Comparison of ENCODE assay signal across 8 mouse cellular contexts in genomic region chr12:12938361-12938760, GRCm38 (mm10). TPM values are rescaled to one million over a fixed set of nuclear protein-coding genes. Genes with fewer than 3 reads are reported as not detected.
DNase-seq lines count a peak whose midpoint lies in the region; ATAC-seq and TF ChIP-seq lines count a peak whose summit lies in the region.

No protein-coding gene starts in this region.

- ATAC-seq in embryonic facial prominence, embryonic 12.5 days (ENCODE audit: insufficient number of reproducible peaks, insufficient read depth, low FRiP score, low TSS enrichment) = no peak
- ATAC-seq in limb, embryonic 12.5 days (ENCODE audit: insufficient number of reproducible peaks, insufficient read depth, low FRiP score, low TSS enrichment, low read depth) = no peak
- no peak for ATAC-seq in midbrain, embryonic 16.5 days

- peak overlapping the region; percentile 93 for H3K4me2 ChIP-seq in embryonic facial prominence, embryonic 12.5 days (replicated peaks)
- peak overlapping the region; percentile 94 for H3K4me2 ChIP-seq in limb, embryonic 12.5 days
- H3K4me2 ChIP-seq in midbrain, embryonic 16.5 days (ENCODE audit: low read length) = peak overlapping the region; percentile 90

- intact Hi-C loops in heart, adult 2 months (cut with DNase I) = loop anchor here (2.0 to 5.0 kb wide), 2 partner anchors 179 to 206 kb away; no protein-coding TSS in a partner anchor

- peak overlapping the region; percentile 93 for H3K27ac ChIP-seq in embryonic facial prominence, embryonic 12.5 days
- H3K27ac ChIP-seq in heart, adult 2 months = peak overlapping the region; percentile 36; the same call in 1 of the 2 replicates
- peak overlapping the region; percentile 79 for H3K27ac ChIP-seq in kidney, adult 2 months (ENCODE audit: insufficient read depth, low read depth, low read length)
- peak overlapping the region; percentile 95; the same call in 1 of the 2 replicates for H3K27ac ChIP-seq in limb, embryonic 12.5 days
- peak overlapping the region; percentile 80 for H3K27ac ChIP-seq in midbrain, embryonic 16.5 days (ENCODE audit: low read length)

- 2% methylated on average over 7 of the region's 7 CpGs for WGBS in embryonic facial prominence, embryonic 12.5 days
- WGBS in heart, adult 2 months = 6% methylated on average over 7 of the region's 7 CpGs
- 5% methylated on average over 7 of the region's 7 CpGs for WGBS in kidney, adult 2 months
- 3% methylated on average over 7 of the region's 7 CpGs for WGBS in limb, embryonic 12.5 days
- under 1% methylated on average over 7 of the region's 7 CpGs for WGBS in midbrain, embryonic 16.5 days

- no peaks in the 10 kb centered on the region for H3K79me2 ChIP-seq in heart, adult 2 months (replicated peaks; ENCODE audit: control insufficient read depth, insufficient read depth, low read length)

- TF ChIP-seq EP300 in heart, adult 2 months (IDR thresholded peaks at IDR 0.05; ENCODE audit: insufficient read depth, low read depth, low read length) = 0 out of 2 replicates have a peak, but pooled peaks have one; percentile 43

- peak; percentile 67 for DNase-seq in testis, postnatal 14 days (ENCODE audit: low spot score)
- no peak for DNase-seq in testis, postnatal 10 days (ENCODE audit: low spot score)
- DNase-seq in heart, adult 2 months = peak; percentile 46 to 70
- DNase-seq in kidney, adult 2 months = peak; percentile 91
- DNase-seq in natural killer cell, adult 2 months (ENCODE audit: low spot score in 2 of 2) = no peak

- no peaks in the 10 kb centered on the region for H3K27me3 ChIP-seq in embryonic facial prominence, embryonic 12.5 days
- no peaks in the 10 kb centered on the region for H3K27me3 ChIP-seq in heart, adult 2 months (ENCODE audit: control insufficient read depth, insufficient read depth, low read length)
- H3K27me3 ChIP-seq in kidney, adult 2 months (replicated peaks; ENCODE audit: control insufficient read depth, insufficient read depth, low read length) = no peaks in the 10 kb centered on the region
- H3K27me3 ChIP-seq in limb, embryonic 12.5 days = no peaks in the 10 kb centered on the region
- no peaks in the 10 kb centered on the region for H3K27me3 ChIP-seq in midbrain, embryonic 16.5 days (ENCODE audit: control insufficient read depth, insufficient read depth, low read depth, low read length)

- H3K4me1 ChIP-seq in embryonic facial prominence, embryonic 12.5 days = peaks cover 20% of the 10 kb centered on the region
- peaks cover 1% of the 10 kb centered on the region for H3K4me1 ChIP-seq in heart, adult 2 months (ENCODE audit: control insufficient read depth, insufficient read depth, low read length)
- H3K4me1 ChIP-seq in kidney, adult 2 months (ENCODE audit: control insufficient read depth, insufficient read depth, low read length) = peaks cover 5% of the 10 kb centered on the region; the same call in 1 of the 2 replicates
- H3K4me1 ChIP-seq in limb, embryonic 12.5 days (replicated peaks) = peaks cover 39% of the 10 kb centered on the region
- H3K4me1 ChIP-seq in midbrain, embryonic 16.5 days (ENCODE audit: control insufficient read depth, insufficient read depth, low read length) = peaks cover 11% of the 10 kb centered on the region

- TF ChIP-seq CTCF in heart, adult 2 months (IDR thresholded peaks at IDR 0.05) = no peak
- no peak for TF ChIP-seq CTCF in kidney, adult 2 months (conservative IDR thresholded peaks at IDR 0.05; ENCODE audit: insufficient read depth, insufficient read length, low read depth, low read length)

- peak overlapping the region; percentile 90 for H3K9ac ChIP-seq in embryonic facial prominence, embryonic 12.5 days
- H3K9ac ChIP-seq in heart, adult 2 months (ENCODE audit: low read depth, low read length) = peak overlapping the region; percentile 90
- H3K9ac ChIP-seq in limb, embryonic 12.5 days (replicated peaks) = peak overlapping the region; percentile 87
- H3K9ac ChIP-seq in midbrain, embryonic 16.5 days (ENCODE audit: low read depth, low read length) = peak overlapping the region; percentile 94

- H3K9me3 ChIP-seq in embryonic facial prominence, embryonic 12.5 days = no peaks in the 10 kb centered on the region
- no peaks in the 10 kb centered on the region for H3K9me3 ChIP-seq in limb, embryonic 12.5 days
- no peaks in the 10 kb centered on the region for H3K9me3 ChIP-seq in midbrain, embryonic 16.5 days (replicated peaks; ENCODE audit: control insufficient read depth, low read length, poor library complexity, severe bottlenecking)

- peaks cover 19% of the 10 kb centered on the region for H3K36me3 ChIP-seq in embryonic facial prominence, embryonic 12.5 days
- H3K36me3 ChIP-seq in heart, adult 2 months (ENCODE audit: control insufficient read depth, insufficient read depth, low read length) = no peaks in the 10 kb centered on the region
- H3K36me3 ChIP-seq in kidney, adult 2 months (ENCODE audit: control insufficient read depth, insufficient read depth, low read length) = no peaks in the 10 kb centered on the region; the same call in 1 of the 2 replicates
- peaks cover 38% of the 10 kb centered on the region for H3K36me3 ChIP-seq in limb, embryonic 12.5 days
- peaks cover 17% of the 10 kb centered on the region for H3K36me3 ChIP-seq in midbrain, embryonic 16.5 days (ENCODE audit: control insufficient read depth, insufficient read depth, low read length)

- TF ChIP-seq POLR2A in heart, adult 2 months (IDR thresholded peaks at IDR 0.05; ENCODE audit: insufficient read depth, low read depth, low read length) = no peak
- TF ChIP-seq POLR2A in kidney, adult 2 months (IDR thresholded peaks at IDR 0.05; ENCODE audit: low read depth, low read length) = no peak

- peak overlapping the region; percentile 81 for H3K4me3 ChIP-seq in embryonic facial prominence, embryonic 12.5 days
- peak overlapping the region; percentile 80 for H3K4me3 ChIP-seq in heart, adult 2 months
- peak overlapping the region; percentile 81 for H3K4me3 ChIP-seq in kidney, adult 2 months (ENCODE audit: insufficient read depth, low read depth, low read length)
- H3K4me3 ChIP-seq in limb, embryonic 12.5 days (replicated peaks) = peak overlapping the region; percentile 80
- peak overlapping the region; percentile 73 for H3K4me3 ChIP-seq in midbrain, embryonic 16.5 days (ENCODE audit: low read depth, low read length)

RNA-seq across cellular contexts. Expression of gene Mycn, which starts 3.4 kb away (rescaled TPM):
- 72.0 and 73.7 TPM in 2 replicates for polyA plus RNA-seq in embryonic facial prominence, embryonic 12.5 days (2016; fragmentation: Nextera tagmentation; extraction: Ambion mirVana)
- 1 to 10 TPM; 1.8 to 1.9 TPM for total RNA-seq in heart, adult 2 months (2021)
- polyA plus RNA-seq in heart, adult 2 months (2012; rRNA removed) = 3.1 and 4.7 TPM in 2 replicates
- 2.4 and 2.8 TPM in 2 replicates for polyA plus RNA-seq in kidney, adult 2 months (2012; rRNA removed)
- polyA plus RNA-seq in limb, embryonic 12.5 days (2016; fragmentation: Nextera tagmentation; extraction: Ambion mirVana) = 115 and 129 TPM in 2 replicates
- polyA plus RNA-seq in midbrain, embryonic 16.5 days (2015; fragmentation: Nextera tagmentation; extraction: Ambion mirVana) = 56.2 and 66.4 TPM in 2 replicates

Comparison
In these comparisons a context has a peak if more than half of its experiments do, and no peak if none do; other contexts are left out.
1. DNase-seq: peak in testis, postnatal 14 days (single experiment), heart, adult 2 months (2 of 2) and kidney, adult 2 months (single experiment); none in testis, postnatal 10 days (single experiment) and natural killer cell, adult 2 months (0 of 2).
2. H3K27ac ChIP-seq: peak in every context shown above with its lines; median percentile 95 in limb, embryonic 12.5 days; 93 in embryonic facial prominence, embryonic 12.5 days; 80 in midbrain, embryonic 16.5 days; 79 in kidney, adult 2 months; 36 in heart, adult 2 months.
3. RNA of gene Mycn, which starts 3.4 kb away (polyA plus RNA-seq): 115 to 129 TPM in limb, embryonic 12.5 days, 72.0 to 73.7 TPM in embryonic facial prominence, embryonic 12.5 days and 56.2 to 66.4 TPM in midbrain, embryonic 16.5 days; 3.1 to 4.7 TPM in heart, adult 2 months and 2.4 to 2.8 TPM in kidney, adult 2 months; every median in the first group is over 10 times any median in the second.
4. Peak in every context shown above with its lines, with median percentiles within 50 percentile points of each other: H3K4me2 ChIP-seq, H3K4me3 ChIP-seq and H3K9ac ChIP-seq.